Mouse (Mus musculus): ENCODE measurements at regions not wholly inside any gene's neighbourhood (a gene's known extent, or its start where the extent isn't known, plus 50 kb on each side); places are given as distances from the start of the nearest gene placed in this dataset.
A peak's percentile ranks its signal among the peaks of the same experiment; 100 is the strongest.

GRCm38 (mm10) chr11:43980444-43980843 lies 79.4 kb upstream of the Adra1b start:
- DNase-seq (ENCODE audit: extremely low read depth), result peak; percentile 8
- Histone ChIP-seq H3K4me1 (ENCODE audit: control insufficient read depth in 1 of 2, insufficient read depth in 2 of 2) (peaks cover 0 to 11% of the 10 kb centered on the region in 2 experiments; a peak in 1 of 4 replicates), H3K9ac (ENCODE audit: insufficient read depth, low read depth) (no peak overlapping the region), H3K36me3 (replicated peaks in 1 of 2; ENCODE audit: control insufficient read depth in 1 of 2, insufficient read depth in 1 of 2, low read length in 1 of 2) (no peaks in the 10 kb centered on the region), H3K79me2 (replicated peaks; ENCODE audit: control insufficient read depth, extremely low read depth, insufficient read depth, poor library complexity, severe bottlenecking) (no peaks in the 10 kb centered on the region), H3K27me3 (replicated peaks) (no peaks in the 10 kb centered on the region), H3K27ac (ENCODE audit: insufficient read depth, low read depth) (no peak overlapping the region), H3K4me3 (replicated peaks in 1 of 3; ENCODE audit: low read depth in 2 of 3, low read length in 2 of 3, poor library complexity in 1 of 3) (no peak overlapping the region), H3K4me2 (ENCODE audit: insufficient read depth, low read depth, poor library complexity, severe bottlenecking) (no peak overlapping the region), H3K9me3 (replicated peaks; ENCODE audit: low read length) (no peaks in the 10 kb centered on the region)
- TF ChIP-seq ELF1 (IDR thresholded peaks at IDR 0.05; ENCODE audit: low read depth, low read length), result no peak
- TF ChIP-seq SIN3A (IDR thresholded peaks at IDR 0.05; ENCODE audit: low read length), result no peak
- TF ChIP-seq GABPA (IDR thresholded peaks at IDR 0.05; ENCODE audit: insufficient replicate concordance, low read depth, low read length), result no peak
- TF ChIP-seq JUND (conservative IDR thresholded peaks at IDR 0.05; ENCODE audit: low read depth, low read length), result no peak
- no peak for TF ChIP-seq ZC3H11A (IDR thresholded peaks at IDR 0.05; ENCODE audit: low read depth, low read length)
- no peak for TF ChIP-seq ZMIZ1 (IDR thresholded peaks at IDR 0.05; ENCODE audit: low read depth, low read length)
- no peak for TF ChIP-seq TCF12 (IDR thresholded peaks at IDR 0.05; ENCODE audit: low read depth, low read length)
- TF ChIP-seq CTCF (conservative IDR thresholded peaks at IDR 0.05 in 1 of 2, IDR thresholded peaks at IDR 0.05 in 1 of 2; ENCODE audit: low read depth in 2 of 2, low read length in 2 of 2), result no peak
- no peak for TF ChIP-seq HCFC1 (IDR thresholded peaks at IDR 0.05; ENCODE audit: low read depth, low read length)
- TF ChIP-seq MYC (IDR thresholded peaks at IDR 0.05; ENCODE audit: low read depth, low read length), result no peak
- no peak for TF ChIP-seq MAZ (IDR thresholded peaks at IDR 0.05; ENCODE audit: low read depth, low read length)
- TF ChIP-seq CHD1 (IDR thresholded peaks at IDR 0.05; ENCODE audit: low read depth, low read length), result no peak
- no peak for TF ChIP-seq PAX5 (IDR thresholded peaks at IDR 0.05; ENCODE audit: low read length)
- TF ChIP-seq MXI1 (IDR thresholded peaks at IDR 0.05; ENCODE audit: low read depth, low read length), result no peak
- no peak for TF ChIP-seq ZKSCAN1 (IDR thresholded peaks at IDR 0.05; ENCODE audit: borderline replicate concordance, low read depth, low read length)
- TF ChIP-seq USF2 (conservative IDR thresholded peaks at IDR 0.05; ENCODE audit: low read depth, low read length), result no peak
- no peak for TF ChIP-seq POLR2AphosphoS2 (IDR thresholded peaks at IDR 0.05; ENCODE audit: low read depth, low read length)
- TF ChIP-seq BHLHE40 (IDR thresholded peaks at IDR 0.05; ENCODE audit: low read depth, low read length), result no peak
- no peak for TF ChIP-seq KAT2A (IDR thresholded peaks at IDR 0.05; ENCODE audit: insufficient replicate concordance, low read length)
- in situ Hi-C loops (cut with MboI; ENCODE audit: low pct_ligation_motif_present, low pct_unique_long_range_greater_than_20kb, low sequenced_read_pairs) (no loop called here), dilution Hi-C loops (cut with MboI; ENCODE audit: extremely low pct_ligation_motif_present, extremely low pct_unique_long_range_greater_than_20kb, low sequenced_read_pairs) (no loop called here)

GRCm38 (mm10) chr11:43989911-43990430 lies 89.0 kb upstream of the Adra1b start:
- dilution Hi-C loops (cut with MboI; ENCODE audit: extremely low pct_ligation_motif_present, extremely low pct_unique_long_range_greater_than_20kb, low sequenced_read_pairs), result no loop called here
- H3K9me3 ChIP-seq (replicated peaks; ENCODE audit: low read length), result no peaks in the 10 kb centered on the region
- H3K4me2 ChIP-seq (ENCODE audit: insufficient read depth, low read depth, poor library complexity, severe bottlenecking), result no peak overlapping the region
- no peak for TF ChIP-seq ETS1 (conservative IDR thresholded peaks at IDR 0.05; ENCODE audit: low read depth, low read length)
- in situ Hi-C loops (cut with MboI; ENCODE audit: low pct_ligation_motif_present, low pct_unique_long_range_greater_than_20kb, low sequenced_read_pairs), result no loop called here
- no peaks in the 10 kb centered on the region for H3K4me1 ChIP-seq (ENCODE audit: control insufficient read depth in 1 of 2, insufficient read depth in 2 of 2)
- no peaks in the 10 kb centered on the region for H3K27me3 ChIP-seq (replicated peaks)
- no peak overlapping the region for H3K9ac ChIP-seq (ENCODE audit: insufficient read depth, low read depth)
- H3K36me3 ChIP-seq (replicated peaks in 1 of 2; ENCODE audit: control insufficient read depth in 1 of 2, insufficient read depth in 1 of 2, low read length in 1 of 2), result no peaks in the 10 kb centered on the region
- no peak overlapping the region for H3K4me3 ChIP-seq (replicated peaks in 1 of 3; ENCODE audit: low read depth in 2 of 3, low read length in 2 of 3, poor library complexity in 1 of 3)
- DNase-seq (ENCODE audit: extremely low read depth), result no peak
- H3K27ac ChIP-seq (ENCODE audit: insufficient read depth, low read depth), result no peak overlapping the region
- no peaks in the 10 kb centered on the region for H3K79me2 ChIP-seq (replicated peaks; ENCODE audit: control insufficient read depth, extremely low read depth, insufficient read depth, poor library complexity, severe bottlenecking)

Measured in CH12.LX (cell line).